Mouse (Mus musculus) cerebellum, adult 2 months (tissue): ENCODE data around the gene Zfp62. TPM values are rescaled to one million over a fixed set of nuclear protein-coding genes. Genes with fewer than 3 reads are reported as not detected.

Experiments used
- DNase-seq, 2 experiments: peaks; one replicate each; pipeline ENCODE4 v3.0.0; 2021
- H3K27ac ChIP-seq: fragments of 200-500 bp; 2 replicates; pipeline ENCODE4 v1.5.1; 2012; ENCODE audit warnings: low read length, control low read depth, inconsistent platforms; ENCODE audit not compliant: insufficient read depth
- H3K27me3 ChIP-seq: fragments of 200-500 bp; 2 replicates; pipeline ENCODE4 v1.6.1; 2012; ENCODE audit warnings: inconsistent platforms, mild to moderate bottlenecking, low read length, moderate library complexity; ENCODE audit not compliant: control insufficient read depth, insufficient read depth
- H3K4me1 ChIP-seq: fragments of 200-500 bp; 2 replicates; pipeline ENCODE4 v1.6.1; 2011; ENCODE audit warnings: low read length; ENCODE audit not compliant: control insufficient read depth, insufficient read depth
- H3K4me3 ChIP-seq: fragments of 200-500 bp; replicated peaks from 2 replicates; pipeline ENCODE3; 2011; ENCODE audit warnings: mild to moderate bottlenecking, low read depth, low read length, control low read depth; ENCODE audit not compliant: insufficient read depth
- CTCF ChIP-seq: fragments of 200-500 bp; IDR thresholded peaks from 2 replicates; pipeline ENCODE4 v1.5.1; 2011; ENCODE audit warnings: low read depth, mild to moderate bottlenecking, control low read depth, low read length, moderate library complexity, borderline replicate concordance; ENCODE audit not compliant: insufficient read depth
- POLR2A ChIP-seq: fragments of 200-500 bp; IDR thresholded peaks from 2 replicates; pipeline ENCODE4 v1.6.1; 2011; ENCODE audit warnings: low read length, control low read depth, borderline replicate concordance; ENCODE audit not compliant: insufficient read depth
- WGBS: fragments of 180-500 bp; shearing (Covaris S2); methylation state at CpG from one replicate; pipeline ENCODE4 v1.1.7; 2018; 5-methylcytosine and 5-hydroxymethylcytosine counted together
- polyA plus RNA-seq: library from polyadenylated mRNA; depleted of rRNA; stranded (reverse); fragments of >200 nt; gene quantifications from 2 replicates; pipeline ENCODE4 v1.2.3, GENCODE M21; 2012

Zfp62 gene
- polyA plus RNA-seq, 1 experiment: 22.6 TPM

GRCm38 (mm10) chr11:49213505-49213904 is 10.4 kb downstream of the Zfp62 start:
- H3K27me3 ChIP-seq: no peaks in the 10 kb centered on the region
- no peak for TF ChIP-seq CTCF
- TF ChIP-seq POLR2A: no peak
- WGBS: 95% methylated on average over 1 of the region's 1 CpGs

DNA sequence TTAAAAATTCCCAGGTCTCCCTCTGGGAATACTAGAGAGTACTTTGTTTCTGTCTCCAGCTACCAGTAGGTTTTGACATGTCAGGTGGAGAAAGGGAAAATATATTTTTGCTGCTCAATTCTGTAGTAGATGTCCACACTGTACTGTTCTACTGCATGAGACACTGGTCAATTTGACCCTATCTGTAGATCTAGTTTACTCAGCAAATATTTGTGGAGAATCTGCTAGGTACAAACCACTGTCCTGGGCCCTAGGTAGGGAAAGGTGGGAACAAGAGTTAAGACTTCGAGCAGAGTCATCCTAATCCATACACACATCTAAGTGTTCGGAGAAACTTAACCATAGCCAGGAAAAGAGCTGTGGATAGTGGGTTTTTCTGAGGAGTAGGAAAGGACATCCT is 16.2 kb downstream of the Zfp62 start:
- WGBS: 96% methylated on average over 2 of the region's 2 CpGs
- no peak for DNase-seq
- TF ChIP-seq CTCF: no peak
- H3K4me3 ChIP-seq: no peak overlapping the region
- no peaks in the 10 kb centered on the region for H3K27me3 ChIP-seq
- H3K27ac ChIP-seq: no peak overlapping the region
- no peaks in the 10 kb centered on the region for H3K4me1 ChIP-seq

More at GRCm38 (mm10) chr11:49213505-49213904, 10.4 kb downstream of the Zfp62 start:
- H3K4me1 ChIP-seq: no peaks in the 10 kb centered on the region
- no peak overlapping the region for H3K4me3 ChIP-seq
- no peak for DNase-seq
- no peak overlapping the region for H3K27ac ChIP-seq

GRCm38 (mm10) chr11:49224455-49224854 is 21.4 kb downstream of the Zfp62 start:
- no peak for TF ChIP-seq CTCF
- TF ChIP-seq POLR2A: no peak
- Histone ChIP-seq H3K27ac (no peak overlapping the region), H3K4me3 (no peak overlapping the region), H3K4me1 (no peaks in the 10 kb centered on the region), H3K27me3 (no peaks in the 10 kb centered on the region)
- no peak for DNase-seq
- WGBS: 50% methylated on average over 1 of the region's 1 CpGs

- no peak for TF ChIP-seq POLR2A
- TF ChIP-seq CTCF: no peak
- Histone ChIP-seq H3K4me1 (no peaks in the 10 kb centered on the region), H3K4me3 (no peak overlapping the region), H3K27ac (no peak overlapping the region), H3K27me3 (no peaks in the 10 kb centered on the region)
- no peak for DNase-seq
- 76% methylated on average over 3 of the region's 3 CpGs for WGBS
These were observed 29.7 kb downstream of the Zfp62 start for GRCm38 (mm10) chr11:49232781-49233180.

DNA sequence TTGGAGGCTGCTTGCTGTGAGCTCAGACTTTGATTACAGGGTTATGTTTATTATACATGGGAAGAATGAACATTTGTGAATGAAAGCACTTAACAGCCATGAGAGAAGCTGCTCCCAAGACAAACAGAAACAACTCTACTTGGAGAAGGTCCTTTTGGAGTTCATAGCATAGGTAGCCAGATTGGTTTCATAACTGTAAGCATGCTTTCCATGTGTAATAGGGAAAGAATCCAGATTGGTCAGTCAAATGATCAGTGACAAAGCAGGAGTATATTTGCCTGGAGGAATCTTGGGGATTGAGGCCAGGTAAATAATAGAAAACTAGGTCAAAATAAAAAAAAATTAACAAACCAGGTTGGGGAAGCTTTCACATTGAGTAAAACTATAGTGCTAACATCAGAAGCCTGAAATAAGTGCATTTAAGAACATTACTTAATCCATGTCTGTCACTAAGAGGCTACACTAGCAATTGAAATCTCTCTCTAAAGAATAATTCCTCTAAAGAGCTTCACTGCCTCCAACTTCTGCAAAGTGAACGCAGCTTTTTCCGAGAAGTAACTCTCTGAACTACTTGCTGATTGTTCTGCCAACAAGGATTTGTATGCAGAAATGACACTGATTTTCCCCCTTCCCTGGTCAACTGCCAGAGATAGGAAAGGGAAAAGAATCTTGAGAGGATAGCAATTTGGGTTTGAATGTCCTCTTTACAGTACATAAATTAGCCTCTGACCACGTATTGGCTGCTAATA is 32.5 kb downstream of the Zfp62 start:
- TF ChIP-seq POLR2A (no peak), CTCF (no peak)
- no peak overlapping the region for H3K27ac ChIP-seq
- H3K27me3 ChIP-seq: no peaks in the 10 kb centered on the region
- no peaks in the 10 kb centered on the region for H3K4me1 ChIP-seq
- 63% methylated on average over 3 of the region's 3 CpGs for WGBS
- no peak for DNase-seq
- no peak overlapping the region for H3K4me3 ChIP-seq

DNA sequence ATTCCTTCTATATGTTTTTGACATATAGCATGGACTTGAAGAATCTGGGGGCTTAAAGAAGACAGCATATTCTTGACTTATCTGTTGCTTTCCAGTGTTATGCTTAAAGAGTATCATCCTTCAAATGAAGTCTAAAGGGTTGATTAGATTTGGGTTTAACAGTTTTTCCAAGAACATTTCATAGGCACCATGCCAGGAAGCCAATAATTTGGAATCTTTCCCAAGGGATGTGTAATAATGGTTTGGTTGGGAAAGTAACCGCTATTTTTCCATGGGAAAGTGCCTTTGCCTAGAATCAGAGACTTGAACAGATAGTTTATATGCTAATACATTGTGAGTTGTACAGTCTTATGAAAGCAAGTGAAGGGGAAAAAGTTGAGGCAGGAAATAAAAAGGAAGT is 33.8 kb downstream of the Zfp62 start:
- Histone ChIP-seq H3K27ac (no peak overlapping the region), H3K4me3 (no peak overlapping the region), H3K27me3 (no peaks in the 10 kb centered on the region), H3K4me1 (no peaks in the 10 kb centered on the region)
- no peak for TF ChIP-seq POLR2A
- no peak for TF ChIP-seq CTCF
- DNase-seq: no peak
- 70% methylated on average over 1 of the region's 1 CpGs for WGBS

GRCm38 (mm10) chr11:49237532-49237931 is 34.4 kb downstream of the Zfp62 start:
- no peaks in the 10 kb centered on the region for H3K4me1 ChIP-seq
- no peaks in the 10 kb centered on the region for H3K27me3 ChIP-seq
- TF ChIP-seq CTCF (no peak), POLR2A (no peak)
- no peak for DNase-seq
- H3K27ac ChIP-seq: no peak overlapping the region
- WGBS: 84% methylated on average over 2 of the region's 2 CpGs
- H3K4me3 ChIP-seq: no peak overlapping the region

DNA sequence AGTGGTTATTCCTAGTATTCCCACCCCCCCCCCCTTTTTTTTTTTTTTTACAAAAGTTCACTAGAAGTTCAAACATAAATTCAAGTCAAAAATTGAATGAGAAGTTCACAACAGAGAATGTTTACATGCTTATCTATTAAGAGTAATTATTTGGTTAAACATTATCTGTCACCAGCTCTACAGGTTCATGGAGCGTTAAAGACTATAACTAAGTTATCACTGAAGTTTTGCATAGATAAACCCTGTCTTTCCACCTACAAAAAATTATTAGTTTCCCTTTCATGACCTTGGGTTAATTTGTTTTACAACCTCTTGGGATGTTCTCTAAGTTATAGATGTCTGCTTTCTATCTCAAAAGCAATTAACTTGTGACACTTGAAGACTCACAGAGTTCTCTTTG is 37.2 kb downstream of the Zfp62 start:
- WGBS: 92% methylated on average over 1 of the region's 1 CpGs
- H3K27me3 ChIP-seq: no peaks in the 10 kb centered on the region
- TF ChIP-seq CTCF: no peak
- TF ChIP-seq POLR2A: no peak
- no peak overlapping the region for H3K27ac ChIP-seq
- H3K4me1 ChIP-seq: peaks cover 4% of the 10 kb centered on the region; the same call in 1 of the 2 replicates
- H3K4me3 ChIP-seq: no peak overlapping the region
- DNase-seq: no peak
